Mouse (Mus musculus) heart, adult 2 months (tissue): ENCODE measurements around the gene Inf2.

Experiments
- CTCF ChIP-seq: fragments of 200-600 bp; IDR thresholded peaks from 2 replicates; pipeline ENCODE4 v1.8.1; 2022; ENCODE audit warnings: antibody characterized with exemption, mild to moderate bottlenecking, moderate library complexity
- POLR2A ChIP-seq: fragments of 200-500 bp; IDR thresholded peaks from 2 replicates; pipeline ENCODE4 v1.6.1; 2011; ENCODE audit warnings: mild to moderate bottlenecking, low read depth, low read length, control low read depth; ENCODE audit not compliant: insufficient read depth

GRCm38 (mm10) chr12:112554900-112555299, 33.7 kb upstream of the Inf2 start:
- TF ChIP-seq CTCF = no peak
- no peak for TF ChIP-seq POLR2A
